Mouse (Mus musculus): ENCODE results near the gene Cacna2d3.
A peak's percentile ranks its signal among the peaks of the same experiment; 100 is the strongest.

Cacna2d3 gene

GRCm38 (mm10) chr14:29238446-29238845, 483.2 kb downstream of the Cacna2d3 start:
- no peak for DNase-seq

- DNase-seq, result no peak
Observed at GRCm38 (mm10) chr14:29228976-29229716, 492.5 kb downstream of the Cacna2d3 start.

- DNase-seq, result no peak
Observed at GRCm38 (mm10) chr14:29228471-29228870, 493.2 kb downstream of the Cacna2d3 start.

GRCm38 (mm10) chr14:29227959-29228358, 493.7 kb downstream of the Cacna2d3 start:
- DNase-seq, result no peak

- no peak for DNase-seq
Observed at GRCm38 (mm10) chr14:29225754-29226365, 495.8 kb downstream of the Cacna2d3 start.

GRCm38 (mm10) chr14:29223012-29223411, 498.7 kb downstream of the Cacna2d3 start:
- DNase-seq, result no peak

- DNase-seq, result no peak
Observed at GRCm38 (mm10) chr14:29222191-29222882, 499.3 kb downstream of the Cacna2d3 start.

- no peak for DNase-seq
Observed at GRCm38 (mm10) chr14:29216106-29216505, 505.6 kb downstream of the Cacna2d3 start.

- no peak for DNase-seq
Observed at GRCm38 (mm10) chr14:29204967-29205268, 516.7 kb downstream of the Cacna2d3 start.

- no peak for DNase-seq
Observed at GRCm38 (mm10) chr14:29204236-29204966, 517.3 kb downstream of the Cacna2d3 start.

- DNase-seq, result no peak
Observed at GRCm38 (mm10) chr14:29196171-29196570, 525.5 kb downstream of the Cacna2d3 start.

GRCm38 (mm10) chr14:29191426-29191825, 530.2 kb downstream of the Cacna2d3 start:
- DNase-seq, result no peak

- DNase-seq, result no peak
Observed at GRCm38 (mm10) chr14:29183730-29184129, 537.9 kb downstream of the Cacna2d3 start.

- no peak for DNase-seq
Observed at GRCm38 (mm10) chr14:29179397-29179888, 542.2 kb downstream of the Cacna2d3 start.

- peak; percentile 34 for DNase-seq
Observed at GRCm38 (mm10) chr14:29178695-29179396, 542.8 kb downstream of the Cacna2d3 start.

- no peak for DNase-seq
Observed at GRCm38 (mm10) chr14:29174762-29175161, 546.9 kb downstream of the Cacna2d3 start.

GRCm38 (mm10) chr14:29172207-29172606, 549.5 kb downstream of the Cacna2d3 start:
- no peak for DNase-seq

- no peak for DNase-seq
Observed at GRCm38 (mm10) chr14:29164653-29165030, 557.0 kb downstream of the Cacna2d3 start.

GRCm38 (mm10) chr14:29163998-29164652, 557.5 kb downstream of the Cacna2d3 start:
- DNase-seq, result no peak

- no peak for DNase-seq
Observed at GRCm38 (mm10) chr14:29159803-29160202, 561.9 kb downstream of the Cacna2d3 start.

GRCm38 (mm10) chr14:29157096-29157495, 564.6 kb downstream of the Cacna2d3 start:
- DNase-seq, result no peak

GRCm38 (mm10) chr14:29144184-29144583, 577.5 kb downstream of the Cacna2d3 start:
- no peak for DNase-seq
